Comparison of ENCODE assay signal across 26 mouse cellular contexts in genomic region chr4:124542696-124543095, GRCm38 (mm10).
"Had no signal": no experiment of that assay in that cellular context is flagged by ENCODE, and none has a peak within 500 bp of the region (broad histone marks: within the 10 kb centered on the region; RNA-seq: fewer than 3 reads in every experiment).

No protein-coding gene starts in this region.

- ATAC-seq: hindbrain, postnatal 0 days; intestine, embryonic 16.5 days; liver, embryonic 12.5 days had no signal

- DNase-seq: gastrocnemius, postnatal 14 days; gastrocnemius, postnatal 36 days; heart, adult 11 months; heart, adult 2 months; heart, postnatal 14 days; heart, postnatal 36 days; kidney, adult 11 months; kidney, adult 2 months; kidney, adult 9 months; kidney, postnatal 14 days; kidney, postnatal 36 days; layer of hippocampus, adult 9-11 months; layer of hippocampus, postnatal 36 days; left cerebral cortex, postnatal 4 days had no signal

- H3K4me2 ChIP-seq: heart, embryonic 11.5 days; heart, embryonic 13.5 days; heart, embryonic 15.5 days; hindbrain, embryonic 13.5 days; hindbrain, embryonic 15.5 days; kidney, embryonic 15.5 days; limb, embryonic 13.5 days; limb, embryonic 15.5 days; liver, embryonic 12.5 days had no signal

- H3K4me3 ChIP-seq: heart, adult 2 months; heart, embryonic 13.5 days; heart, embryonic 15.5 days; hindbrain, embryonic 13.5 days; hindbrain, embryonic 15.5 days; kidney, embryonic 15.5 days; limb, embryonic 13.5 days; limb, embryonic 15.5 days; liver, embryonic 12.5 days had no signal

- H3K27me3 ChIP-seq: heart, embryonic 15.5 days; hindbrain, embryonic 15.5 days; kidney, embryonic 15.5 days; limb, embryonic 13.5 days; limb, embryonic 15.5 days had no signal

- H3K9ac ChIP-seq: heart, embryonic 13.5 days; heart, embryonic 15.5 days; hindbrain, embryonic 13.5 days; hindbrain, embryonic 15.5 days; kidney, embryonic 15.5 days; limb, embryonic 13.5 days; limb, embryonic 15.5 days; liver, embryonic 12.5 days had no signal

- H3K27ac ChIP-seq: heart, adult 2 months; heart, embryonic 13.5 days; heart, embryonic 15.5 days; hindbrain, embryonic 13.5 days; hindbrain, embryonic 15.5 days; hindbrain, postnatal 0 days; kidney, embryonic 15.5 days; kidney, postnatal 0 days; limb, embryonic 13.5 days; limb, embryonic 15.5 days; liver, embryonic 12.5 days had no signal

- H3K36me3 ChIP-seq: heart, embryonic 13.5 days; heart, embryonic 15.5 days; hindbrain, embryonic 13.5 days; hindbrain, embryonic 15.5 days; kidney, embryonic 15.5 days; limb, embryonic 13.5 days; limb, embryonic 15.5 days; liver, embryonic 12.5 days had no signal

- H3K4me1 ChIP-seq: heart, embryonic 13.5 days; heart, embryonic 15.5 days; hindbrain, embryonic 15.5 days; kidney, embryonic 15.5 days; limb, embryonic 13.5 days; limb, embryonic 15.5 days; liver, embryonic 12.5 days had no signal

- H3K9me3 ChIP-seq: heart, embryonic 13.5 days; heart, embryonic 15.5 days; hindbrain, embryonic 13.5 days; hindbrain, embryonic 15.5 days; kidney, embryonic 15.5 days; limb, embryonic 13.5 days; limb, embryonic 15.5 days; liver, embryonic 12.5 days had no signal
